Mouse (Mus musculus): ENCODE measurements around the gene Cbx8. TPM values are rescaled to one million over a fixed set of nuclear protein-coding genes. Genes with fewer than 3 reads are reported as not detected.

The Cbx8 gene
- total and polyA plus RNA-seq, 2 experiments from 2014 or later = 7.6 to 15.5 TPM

DNA sequence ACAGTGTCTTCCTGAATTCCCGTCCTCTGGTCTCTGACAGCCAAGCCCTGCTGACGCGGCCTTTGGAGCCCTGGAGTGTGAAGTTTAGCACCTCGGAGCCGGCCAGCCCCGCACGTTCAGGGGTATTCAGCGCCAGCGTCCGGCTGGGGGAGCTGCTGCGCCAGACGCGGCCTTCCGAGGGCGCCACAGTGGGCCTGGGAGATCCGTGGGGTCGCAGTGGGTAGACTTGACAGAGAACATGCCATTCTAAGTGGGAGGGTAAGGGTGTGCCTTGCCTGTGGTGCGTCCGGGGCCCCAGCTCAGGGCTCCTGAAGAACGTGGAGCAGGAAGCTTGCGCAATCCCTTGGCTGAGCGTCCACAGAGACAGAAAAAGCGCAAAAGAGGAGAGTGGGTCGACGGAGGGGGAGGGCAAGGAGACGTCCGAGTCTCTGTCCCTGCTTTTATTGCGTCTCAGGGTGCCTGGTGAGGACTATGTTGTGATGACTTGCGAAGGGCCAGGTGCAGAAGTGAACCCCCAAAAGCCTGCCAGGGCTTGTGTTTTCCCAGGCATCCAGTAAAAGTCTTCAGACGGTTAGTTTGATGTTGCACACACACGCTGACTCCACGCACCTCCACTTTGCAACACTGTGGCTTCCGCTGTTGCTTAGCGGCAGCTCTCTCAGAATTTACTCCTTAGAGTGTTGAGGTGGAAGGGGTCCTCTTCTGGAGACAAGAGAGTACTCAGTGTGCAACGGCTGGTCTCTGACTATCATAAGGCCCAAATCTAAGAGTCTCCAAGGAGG is 46.7 kb upstream of the Cbx8 start:
- no peaks in the 10 kb centered on the region for H3K36me3 ChIP-seq (ENCODE audit: insufficient read depth, low read length)
- H3K27ac ChIP-seq (ENCODE audit: low read depth, low read length) = no peak overlapping the region
- no peaks in the 10 kb centered on the region for H3K9me3 ChIP-seq (ENCODE audit: low read length)
- 3% methylated on average over 34 of the region's 35 CpGs for WGBS
- no peak overlapping the region for H3K9ac ChIP-seq (replicated peaks; ENCODE audit: low read length, poor library complexity, severe bottlenecking)
- no peak overlapping the region for H3K4me3 ChIP-seq (ENCODE audit: low read depth, low read length)
- DNase-seq (ENCODE audit: low spot score) (no peak), ATAC-seq (ENCODE audit: low FRiP score) (no peak)
- H3K4me1 ChIP-seq (ENCODE audit: insufficient read depth, low read length) = peaks cover 20% of the 10 kb centered on the region; the same call in 1 of the 2 replicates
- H3K27me3 ChIP-seq (ENCODE audit: insufficient read depth, low read length) = peaks cover 11% of the 10 kb centered on the region; the same call in 1 of the 2 replicates
- TF ChIP-seq CTCF (IDR thresholded peaks at IDR 0.05) = peak; percentile 38
- H3K4me2 ChIP-seq (ENCODE audit: low read depth, low read length, poor library complexity, severe bottlenecking) = no peak overlapping the region

DNA sequence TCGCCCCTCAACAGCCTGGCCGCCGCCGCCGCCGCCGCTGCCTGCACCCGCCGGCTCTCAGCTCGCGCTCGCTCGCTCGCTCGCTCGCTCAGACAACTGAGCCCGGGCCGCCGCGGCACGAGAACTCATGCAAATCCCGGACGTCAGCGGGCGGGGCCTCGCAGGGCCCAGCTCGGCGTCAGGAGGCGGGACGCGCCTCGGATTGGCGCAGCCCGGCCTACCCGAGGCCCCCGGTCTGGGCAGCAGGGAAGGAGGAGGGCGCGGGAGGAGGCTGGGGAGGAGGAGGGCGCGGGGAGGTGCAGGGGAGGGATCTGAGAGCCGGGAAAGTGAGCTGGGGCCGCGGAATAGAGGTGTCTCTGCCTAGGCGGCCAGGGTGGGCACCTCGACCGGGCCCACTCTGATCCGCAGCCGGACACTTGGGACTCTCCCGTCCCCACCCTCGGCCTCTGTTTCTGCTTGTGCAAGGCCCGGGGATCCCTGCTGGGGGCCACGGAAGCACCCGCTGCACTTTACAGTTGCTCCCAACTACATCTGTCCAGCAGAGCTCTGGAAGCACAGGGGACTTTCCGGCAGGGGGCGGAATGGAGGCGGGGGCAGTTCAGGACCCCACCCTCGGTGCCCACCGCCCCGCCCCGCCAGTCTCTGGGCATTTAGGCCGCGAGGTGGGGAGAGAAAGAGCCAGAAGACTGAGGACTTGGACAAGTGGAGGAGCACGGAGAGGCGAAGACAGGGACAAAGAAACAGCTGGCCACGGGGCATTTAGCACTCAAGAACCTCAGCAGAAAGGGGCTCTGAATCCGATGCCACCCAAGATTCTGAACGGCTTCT is 45.6 kb upstream of the Cbx8 start, which contains the start of gene Cbx4:
TSS of gene Cbx4 (minus strand) at position 78 of the 828 bp plus-strand sequence.
- peak within 1 kb of the TSS; percentile 93 for H3K4me3 ChIP-seq (ENCODE audit: low read depth, low read length)
- peaks cover 9% of the 10 kb centered on the region for H3K36me3 ChIP-seq (ENCODE audit: insufficient read depth, low read length)
- DNase-seq (ENCODE audit: low spot score) (peak; percentile 97), ATAC-seq (ENCODE audit: low FRiP score) (peak; percentile 88)
- H3K9ac ChIP-seq (replicated peaks; ENCODE audit: low read length, poor library complexity, severe bottlenecking) = peak within 1 kb of the TSS; percentile 92
- H3K9me3 ChIP-seq (ENCODE audit: low read length) = no peaks in the 10 kb centered on the region
- H3K27ac ChIP-seq (ENCODE audit: low read depth, low read length) = peak within 1 kb of the TSS; percentile 98
- H3K4me1 ChIP-seq (ENCODE audit: insufficient read depth, low read length) = peaks cover 29% of the 10 kb centered on the region; the same call in 1 of the 2 replicates
- 2% methylated on average over 44 of the region's 67 CpGs for WGBS
- peaks cover 11% of the 10 kb centered on the region; the same call in 1 of the 2 replicates for H3K27me3 ChIP-seq (ENCODE audit: insufficient read depth, low read length)
- peak within 1 kb of the TSS; percentile 98 for H3K4me2 ChIP-seq (ENCODE audit: low read depth, low read length, poor library complexity, severe bottlenecking)
- TF ChIP-seq CTCF (IDR thresholded peaks at IDR 0.05) = peak; percentile 58

DNA sequence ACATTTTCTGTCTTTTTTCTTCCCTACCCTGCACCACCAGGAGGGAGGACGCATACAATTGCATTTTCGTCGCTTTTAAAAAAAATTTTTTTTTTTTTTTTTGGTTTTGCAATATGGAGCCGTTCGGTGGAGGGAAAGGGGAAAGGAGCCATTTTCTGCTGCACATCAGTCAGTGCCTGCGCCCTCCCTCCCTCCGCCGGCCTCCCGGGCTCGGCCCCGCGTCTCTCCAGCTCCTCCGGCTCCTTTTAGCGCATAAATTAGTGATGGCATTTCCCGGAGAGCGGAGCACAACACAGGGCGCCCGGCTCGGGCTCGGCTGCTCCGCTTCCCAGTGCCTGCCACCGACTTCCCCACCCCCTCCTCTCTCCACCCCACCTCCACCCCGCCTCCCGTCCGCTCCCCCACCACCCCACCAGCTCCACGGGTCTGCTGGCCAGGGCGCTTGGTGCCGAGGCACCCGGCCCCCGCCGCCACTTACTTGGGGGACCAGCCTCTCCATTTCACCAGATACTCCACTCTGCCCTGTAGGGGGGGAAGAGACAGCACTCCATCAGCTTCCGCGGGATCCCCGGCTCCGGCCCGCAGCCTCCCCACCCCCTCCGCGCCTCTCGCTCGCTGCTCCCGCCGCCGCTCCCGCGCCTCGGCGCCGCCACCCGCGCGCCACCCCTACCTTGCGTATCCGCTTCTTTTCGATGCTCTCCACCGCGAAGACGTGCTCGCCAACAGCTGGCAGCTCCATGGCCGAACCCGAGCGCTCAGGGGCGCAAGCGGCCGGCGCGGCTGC is 44.7 kb upstream of the Cbx8 start:
- peak; percentile 10; the same call in 1 of the 2 replicates for TF ChIP-seq CTCF (IDR thresholded peaks at IDR 0.05)
- Histone ChIP-seq H3K9me3 (ENCODE audit: low read length) (no peaks in the 10 kb centered on the region), H3K27me3 (ENCODE audit: insufficient read depth, low read length) (peaks cover 11% of the 10 kb centered on the region; the same call in 1 of the 2 replicates), H3K36me3 (ENCODE audit: insufficient read depth, low read length) (peaks cover 18% of the 10 kb centered on the region), H3K27ac (ENCODE audit: low read depth, low read length) (peak overlapping the region; percentile 98), H3K4me3 (ENCODE audit: low read depth, low read length) (peak overlapping the region; percentile 93), H3K4me2 (ENCODE audit: low read depth, low read length, poor library complexity, severe bottlenecking) (peak overlapping the region; percentile 98), H3K4me1 (ENCODE audit: insufficient read depth, low read length) (peaks cover 37% of the 10 kb centered on the region), H3K9ac (replicated peaks; ENCODE audit: low read length, poor library complexity, severe bottlenecking) (peak overlapping the region; percentile 92)
- DNase-seq (ENCODE audit: low spot score) = peak; percentile 78
- under 1% methylated on average over 63 of the region's 66 CpGs for WGBS
- ATAC-seq (ENCODE audit: low FRiP score) = peak; percentile 61

DNA sequence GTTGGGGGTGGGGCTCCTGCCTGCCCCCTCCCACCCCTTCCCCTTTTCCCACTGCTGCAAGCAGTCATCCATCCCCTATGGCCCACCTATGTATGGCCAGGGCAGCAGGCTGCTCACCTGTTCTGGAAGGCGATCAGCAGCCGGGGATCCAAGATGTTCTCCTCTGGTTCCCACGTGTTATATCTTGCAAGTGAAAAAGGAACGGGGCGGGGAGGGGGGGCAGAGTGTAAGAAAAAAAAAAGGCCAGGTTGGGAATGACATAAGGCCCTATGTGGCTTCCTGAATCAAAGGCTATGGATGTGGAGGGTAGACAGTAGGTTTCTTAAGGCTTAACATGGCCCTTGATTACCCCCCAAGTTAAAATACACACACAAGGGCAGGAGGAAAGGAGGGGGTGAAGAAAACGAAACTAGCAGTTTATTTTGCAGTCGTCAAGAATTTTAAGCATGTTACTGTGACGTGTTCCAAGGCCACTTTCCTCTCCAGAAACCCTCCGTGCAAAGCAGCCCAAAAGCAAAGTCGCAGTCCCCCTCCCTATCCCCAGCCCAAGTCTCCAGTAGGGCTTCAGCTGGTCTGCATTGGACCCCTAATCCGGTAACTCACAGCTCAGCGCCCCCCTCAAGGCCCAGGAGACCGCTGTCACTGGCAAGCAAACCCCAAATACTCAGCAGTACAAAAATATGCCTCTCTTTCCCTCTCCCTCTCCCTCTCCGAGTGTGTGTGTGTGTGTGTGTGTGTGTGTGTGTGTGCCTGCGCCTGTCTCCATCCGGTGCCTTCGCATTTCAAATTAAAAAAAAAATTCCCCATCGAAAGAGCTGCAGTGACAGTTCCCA is 43.9 kb upstream of the Cbx8 start:
- Histone ChIP-seq H3K27me3 (ENCODE audit: insufficient read depth, low read length) (peaks cover 11% of the 10 kb centered on the region; the same call in 1 of the 2 replicates), H3K4me1 (ENCODE audit: insufficient read depth, low read length) (peaks cover 37% of the 10 kb centered on the region), H3K36me3 (ENCODE audit: insufficient read depth, low read length) (peaks cover 19% of the 10 kb centered on the region), H3K9ac (replicated peaks; ENCODE audit: low read length, poor library complexity, severe bottlenecking) (peak overlapping the region; percentile 92), H3K27ac (ENCODE audit: low read depth, low read length) (peak overlapping the region; percentile 98), H3K9me3 (ENCODE audit: low read length) (no peaks in the 10 kb centered on the region), H3K4me3 (ENCODE audit: low read depth, low read length) (peak overlapping the region; percentile 93), H3K4me2 (ENCODE audit: low read depth, low read length, poor library complexity, severe bottlenecking) (peak overlapping the region; percentile 98)
- DNase-seq (ENCODE audit: low spot score) (no peak), ATAC-seq (ENCODE audit: low FRiP score) (no peak)
- under 1% methylated on average over 18 of the region's 18 CpGs for WGBS
- 0 out of 2 replicates have a peak, but pooled peaks have one; percentile 19 for TF ChIP-seq CTCF (IDR thresholded peaks at IDR 0.05)

Measured in midbrain, postnatal 0 days (tissue).